In the genomic region with DNA sequence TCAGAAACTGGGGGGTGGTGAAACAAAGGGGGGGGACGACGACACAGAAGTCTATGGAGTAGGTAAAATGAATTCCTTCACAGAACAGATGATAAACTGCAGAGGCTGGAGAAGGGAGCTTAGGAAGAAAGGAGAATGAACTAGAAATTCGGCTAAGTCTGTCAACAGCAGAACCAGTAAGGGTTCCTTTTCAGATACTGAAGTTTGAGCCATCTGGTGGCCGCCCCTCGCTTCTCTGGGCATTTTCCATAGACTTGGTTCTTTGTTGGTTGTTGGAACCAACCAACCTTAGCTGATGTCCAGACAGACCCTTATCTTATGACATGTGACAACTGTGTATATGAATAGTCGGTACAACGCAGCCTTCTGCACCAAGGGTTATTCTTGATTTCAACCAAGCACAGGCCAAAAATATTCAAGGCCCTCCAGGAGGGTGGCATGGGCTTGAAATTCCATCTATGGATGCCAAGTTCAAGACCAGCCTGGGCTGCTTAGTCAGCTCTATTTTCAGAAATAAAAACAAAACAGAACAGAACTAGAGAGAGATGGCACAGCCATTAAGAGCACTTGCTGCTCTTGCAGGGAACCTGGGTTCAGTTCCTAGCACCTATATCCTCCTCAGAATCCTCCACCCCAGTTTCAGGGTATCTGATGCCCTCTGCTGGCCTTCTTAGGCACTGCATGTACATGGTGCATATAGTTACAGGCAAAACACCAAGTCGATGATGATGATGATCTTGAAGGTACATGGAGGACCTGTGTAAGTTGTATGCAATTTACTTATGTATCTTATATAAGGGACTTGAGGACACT, we compare ENCODE assay signal across 8 mouse cellular contexts. TPM values are rescaled to one million over a fixed set of nuclear protein-coding genes. Genes with fewer than 3 reads are reported as not detected.
DNase-seq lines count a peak whose midpoint lies in the region; ATAC-seq and TF ChIP-seq lines count a peak whose summit lies in the region.

No protein-coding gene starts in this region.

- H3K9ac ChIP-seq in hindbrain, embryonic 15.5 days: 0 out of 2 replicates have a peak overlapping the region, but pooled peaks have one; percentile 82
- peak overlapping the region; percentile 85; the same call in 1 of the 2 replicates for H3K9ac ChIP-seq in stomach, embryonic 16.5 days (ENCODE audit: low read length)

- H3K36me3 ChIP-seq in testis, adult 2 months (ENCODE audit: control insufficient read depth, insufficient read depth, low read length): no peaks in the 10 kb centered on the region
- H3K36me3 ChIP-seq in embryonic facial prominence, embryonic 10.5 days (replicated peaks): peaks cover 74% of the 10 kb centered on the region
- peaks cover 21% of the 10 kb centered on the region for H3K36me3 ChIP-seq in hindbrain, embryonic 15.5 days
- H3K36me3 ChIP-seq in stomach, embryonic 16.5 days (ENCODE audit: control insufficient read depth, insufficient read depth, low read length): peaks cover 6% of the 10 kb centered on the region; the same call in 1 of the 2 replicates

- TF ChIP-seq POLR2A in testis, adult 2 months (IDR thresholded peaks at IDR 0.05; ENCODE audit: control insufficient read depth, low read depth, low read length): no peak

- no peak overlapping the region for H3K27ac ChIP-seq in testis, adult 2 months (ENCODE audit: control insufficient read depth, insufficient read depth, low read depth, low read length)
- H3K27ac ChIP-seq in embryonic facial prominence, embryonic 10.5 days (replicated peaks): peak overlapping the region; percentile 95; the same call in 1 of the 2 replicates
- H3K27ac ChIP-seq in hindbrain, embryonic 15.5 days (replicated peaks): peak overlapping the region; percentile 75; the same call in 1 of the 2 replicates
- peak overlapping the region; percentile 99 for H3K27ac ChIP-seq in stomach, embryonic 16.5 days (ENCODE audit: low read length)

- no peak overlapping the region for H3K4me3 ChIP-seq in testis, adult 2 months (ENCODE audit: control insufficient read depth, low read depth, low read length)
- peak overlapping the region; percentile 63 for H3K4me3 ChIP-seq in embryonic facial prominence, embryonic 10.5 days
- H3K4me3 ChIP-seq in hindbrain, embryonic 15.5 days: peak overlapping the region; percentile 67
- peak overlapping the region; percentile 74 for H3K4me3 ChIP-seq in stomach, embryonic 16.5 days (replicated peaks; ENCODE audit: low read length)

- no peak for ATAC-seq in hindbrain, embryonic 15.5 days (ENCODE audit: low FRiP score, low read depth)
- ATAC-seq in stomach, embryonic 16.5 days (ENCODE audit: insufficient read depth, low FRiP score): no peak
- no peak for ATAC-seq in inflammation-experienced regulatory T-cells, adult 6 months

- H3K4me1 ChIP-seq in testis, adult 2 months (ENCODE audit: control insufficient read depth, insufficient read depth, low read length): peaks cover 24% of the 10 kb centered on the region
- H3K4me1 ChIP-seq in embryonic facial prominence, embryonic 10.5 days: peaks cover 63% of the 10 kb centered on the region
- peaks cover 71% of the 10 kb centered on the region for H3K4me1 ChIP-seq in hindbrain, embryonic 15.5 days (replicated peaks)
- peaks cover 47% of the 10 kb centered on the region for H3K4me1 ChIP-seq in stomach, embryonic 16.5 days (ENCODE audit: control insufficient read depth, insufficient read depth, low read length)

- H3K4me2 ChIP-seq in hindbrain, embryonic 15.5 days: peak overlapping the region; percentile 90
- H3K4me2 ChIP-seq in stomach, embryonic 16.5 days (ENCODE audit: low read depth, low read length): peak overlapping the region; percentile 90

- WGBS in embryonic facial prominence, embryonic 10.5 days: 85% methylated on average over 8 of the region's 8 CpGs
- WGBS in hindbrain, embryonic 15.5 days: 88% methylated on average over 8 of the region's 8 CpGs
- WGBS in stomach, embryonic 16.5 days: 71% methylated on average over 8 of the region's 8 CpGs

- DNase-seq in testis, postnatal 14 days (ENCODE audit: low spot score): no peak
- peak; percentile 29 for DNase-seq in embryonic facial prominence, embryonic 10.5 days (ENCODE audit: low spot score)
- DNase-seq in lung, postnatal 14 days: peak; percentile 45
- no peak for DNase-seq in frontal cortex, postnatal 25 days (ENCODE audit: low spot score in 2 of 2)

- TF ChIP-seq CTCF in testis, adult 2 months (IDR thresholded peaks at IDR 0.05; ENCODE audit: control insufficient read depth, insufficient read depth, insufficient replicate concordance, low read depth, low read length): peak; percentile 36; the same call in 1 of the 2 replicates

- peaks cover 5% of the 10 kb centered on the region for H3K9me3 ChIP-seq in embryonic facial prominence, embryonic 10.5 days
- 0 out of 2 replicates have a peak, but pooled peaks cover 2% of the 10 kb centered on the region for H3K9me3 ChIP-seq in hindbrain, embryonic 15.5 days
- H3K9me3 ChIP-seq in stomach, embryonic 16.5 days (replicated peaks; ENCODE audit: control insufficient read depth, low read length): peaks cover 5% of the 10 kb centered on the region; the same call in 1 of the 2 replicates

- peaks cover 5% of the 10 kb centered on the region for H3K27me3 ChIP-seq in testis, adult 2 months (ENCODE audit: control insufficient read depth, insufficient read depth, low read length)
- no peaks in the 10 kb centered on the region for H3K27me3 ChIP-seq in embryonic facial prominence, embryonic 10.5 days (replicated peaks; ENCODE audit: low read depth, poor library complexity, severe bottlenecking)
- H3K27me3 ChIP-seq in hindbrain, embryonic 15.5 days: no peaks in the 10 kb centered on the region
- no peaks in the 10 kb centered on the region for H3K27me3 ChIP-seq in stomach, embryonic 16.5 days (ENCODE audit: control insufficient read depth, insufficient read depth, low read length)

RNA-seq across cellular contexts. Expression of a gene that starts 5.7 kb away (rescaled TPM):
- 34.1 and 36.8 TPM in 2 replicates for polyA plus RNA-seq in testis, adult 2 months (2012; rRNA removed)
- polyA plus RNA-seq in embryonic facial prominence, embryonic 10.5 days (2016; fragmentation: Nextera tagmentation; extraction: Ambion mirVana): 27.4 and 29.7 TPM in 2 replicates
- 21.1 and 24.7 TPM in 2 replicates for polyA plus RNA-seq in hindbrain, embryonic 15.5 days (2015; fragmentation: Nextera tagmentation; extraction: Ambion mirVana)
- 20.1 and 20.2 TPM in 2 replicates for polyA plus RNA-seq in stomach, embryonic 16.5 days (2015; fragmentation: Nextera tagmentation; extraction: Ambion mirVana)
- polyA plus RNA-seq in inflammation-experienced regulatory T-cells, adult 6 months (2017; shearing (Covaris generic)): 100 to 1,000 TPM; 194 to 273 (median 213) TPM

RNA-seq across cellular contexts. Expression of a gene that starts 8.5 kb away (rescaled TPM):
- polyA plus RNA-seq in testis, adult 2 months (2012; rRNA removed): 81.3 and 89.0 TPM in 2 replicates
- polyA plus RNA-seq in embryonic facial prominence, embryonic 10.5 days (2016; fragmentation: Nextera tagmentation; extraction: Ambion mirVana): 52.6 and 60.7 TPM in 2 replicates
- polyA plus RNA-seq in hindbrain, embryonic 15.5 days (2015; fragmentation: Nextera tagmentation; extraction: Ambion mirVana): 30.8 and 32.4 TPM in 2 replicates
- polyA plus RNA-seq in stomach, embryonic 16.5 days (2015; fragmentation: Nextera tagmentation; extraction: Ambion mirVana): 33.8 and 44.1 TPM in 2 replicates
- 10 to 100 TPM; 17.4 to 36.1 (median 19.5) TPM for polyA plus RNA-seq in inflammation-experienced regulatory T-cells, adult 6 months (2017; shearing (Covaris generic))

RNA-seq across cellular contexts. Expression of a gene that starts 10.0 kb away (rescaled TPM):
- polyA plus RNA-seq in testis, adult 2 months (2012; rRNA removed): 179 and 201 TPM in 2 replicates
- 64.6 and 65.1 TPM in 2 replicates for polyA plus RNA-seq in embryonic facial prominence, embryonic 10.5 days (2016; fragmentation: Nextera tagmentation; extraction: Ambion mirVana)
- 22.1 and 22.6 TPM in 2 replicates for polyA plus RNA-seq in hindbrain, embryonic 15.5 days (2015; fragmentation: Nextera tagmentation; extraction: Ambion mirVana)
- 48.9 and 51.5 TPM in 2 replicates for polyA plus RNA-seq in stomach, embryonic 16.5 days (2015; fragmentation: Nextera tagmentation; extraction: Ambion mirVana)
- 10 to 100 TPM; 25.4 to 64.8 (median 27.4) TPM for polyA plus RNA-seq in inflammation-experienced regulatory T-cells, adult 6 months (2017; shearing (Covaris generic))

RNA-seq across cellular contexts. Expression of a gene that starts 26.1 kb away (rescaled TPM):
- polyA plus RNA-seq in testis, adult 2 months (2012; rRNA removed): 144 and 172 TPM in 2 replicates
- 27.5 and 28.6 TPM in 2 replicates for polyA plus RNA-seq in embryonic facial prominence, embryonic 10.5 days (2016; fragmentation: Nextera tagmentation; extraction: Ambion mirVana)
- 63.7 and 68.6 TPM in 2 replicates for polyA plus RNA-seq in hindbrain, embryonic 15.5 days (2015; fragmentation: Nextera tagmentation; extraction: Ambion mirVana)
- polyA plus RNA-seq in stomach, embryonic 16.5 days (2015; fragmentation: Nextera tagmentation; extraction: Ambion mirVana): 19.1 and 22.9 TPM in 2 replicates
- 10 to 100 TPM; 15.3 to 21.6 (median 15.4) TPM for polyA plus RNA-seq in inflammation-experienced regulatory T-cells, adult 6 months (2017; shearing (Covaris generic))

RNA-seq across cellular contexts. Expression of a gene that starts 29.8 kb away (rescaled TPM):
- polyA plus RNA-seq in testis, adult 2 months (2012; rRNA removed): 73.7 and 81.1 TPM in 2 replicates
- 18.4 and 21.2 TPM in 2 replicates for polyA plus RNA-seq in embryonic facial prominence, embryonic 10.5 days (2016; fragmentation: Nextera tagmentation; extraction: Ambion mirVana)
- polyA plus RNA-seq in hindbrain, embryonic 15.5 days (2015; fragmentation: Nextera tagmentation; extraction: Ambion mirVana): 10.0 and 10.5 TPM in 2 replicates
- 11.7 and 16.2 TPM in 2 replicates for polyA plus RNA-seq in stomach, embryonic 16.5 days (2015; fragmentation: Nextera tagmentation; extraction: Ambion mirVana)
- polyA plus RNA-seq in inflammation-experienced regulatory T-cells, adult 6 months (2017; shearing (Covaris generic)): 10 to 100 TPM in 1 of 3 experiments, 1 to 10 TPM in 2; 6.1 to 10.7 (median 7.1) TPM

Comparison
In these comparisons a context has a peak if more than half of its experiments do, and no peak if none do; other contexts are left out.
1. DNase-seq: peak in embryonic facial prominence, embryonic 10.5 days (single experiment) and lung, postnatal 14 days (single experiment); none in testis, postnatal 14 days (single experiment) and frontal cortex, postnatal 25 days (0 of 2).